Mouse (Mus musculus) thymus, postnatal 14 days (tissue): ENCODE measurements around the gene Pcnx3.

Source experiments
- DNase-seq: peaks from one replicate; pipeline ENCODE4 v3.0.0; 2021

The Pcnx3 gene

DNA sequence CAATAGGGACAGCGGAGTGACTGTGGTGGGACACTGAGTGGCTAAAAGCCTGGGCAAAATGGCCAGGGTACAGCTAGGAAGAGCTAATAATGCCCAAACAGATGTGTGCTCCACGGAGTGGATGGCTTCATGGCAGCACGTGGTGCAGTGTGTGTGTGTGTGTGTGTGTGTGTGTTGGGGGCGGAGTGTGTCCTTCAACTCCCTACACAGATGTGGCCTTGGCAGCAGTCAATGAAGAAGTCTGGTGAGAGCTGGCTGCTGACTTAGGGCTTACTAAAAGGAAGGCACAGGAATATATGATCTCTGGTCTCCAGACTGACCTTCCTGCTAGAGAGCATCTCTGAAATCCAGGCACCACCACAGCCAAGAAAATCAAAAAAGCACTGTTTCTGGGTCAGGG is 20.3 kb downstream of the Pcnx3 start:
- DNase-seq = no peak

DNA sequence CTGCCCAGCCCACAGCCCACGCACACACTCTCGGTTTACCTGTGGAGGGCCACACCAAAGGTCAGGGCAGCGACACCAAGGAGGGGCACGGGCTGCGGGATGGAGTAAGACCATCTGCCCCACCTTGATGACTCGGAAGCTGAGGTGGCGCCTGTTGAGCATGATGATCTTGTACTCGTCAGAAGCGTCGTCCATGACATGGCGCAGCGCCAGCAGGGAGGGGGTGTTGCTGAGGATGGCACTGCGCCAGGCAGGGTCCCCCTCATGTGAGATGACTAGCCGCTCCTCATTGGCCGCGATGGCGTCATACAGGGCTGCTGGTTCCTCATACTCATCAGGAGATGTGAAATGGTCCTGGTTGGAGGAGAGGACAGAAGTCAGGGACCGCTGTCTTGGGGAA is 22.3 kb downstream of the Pcnx3 start:
- DNase-seq = no peak

DNA sequence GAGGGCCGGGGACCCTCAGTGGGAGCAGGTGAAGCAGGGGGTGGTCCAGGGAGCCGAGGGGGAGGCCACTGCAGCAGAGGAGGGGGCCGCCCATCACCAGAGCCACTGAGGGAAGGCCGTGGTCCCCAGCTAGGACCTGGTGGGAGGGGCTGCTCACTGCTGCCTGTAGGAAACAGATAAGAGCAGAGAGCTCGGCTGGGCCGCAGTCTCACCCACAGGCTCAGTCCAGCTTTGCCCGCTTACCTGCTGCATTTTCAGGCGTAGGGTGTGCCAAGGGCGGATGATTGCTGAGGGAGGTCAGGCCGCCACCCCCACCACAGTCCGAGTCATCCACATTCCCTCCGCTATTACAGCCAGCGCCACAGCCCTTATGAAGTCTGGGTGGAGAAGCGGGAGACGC is 23.2 kb downstream of the Pcnx3 start:
- DNase-seq = no peak

DNA sequence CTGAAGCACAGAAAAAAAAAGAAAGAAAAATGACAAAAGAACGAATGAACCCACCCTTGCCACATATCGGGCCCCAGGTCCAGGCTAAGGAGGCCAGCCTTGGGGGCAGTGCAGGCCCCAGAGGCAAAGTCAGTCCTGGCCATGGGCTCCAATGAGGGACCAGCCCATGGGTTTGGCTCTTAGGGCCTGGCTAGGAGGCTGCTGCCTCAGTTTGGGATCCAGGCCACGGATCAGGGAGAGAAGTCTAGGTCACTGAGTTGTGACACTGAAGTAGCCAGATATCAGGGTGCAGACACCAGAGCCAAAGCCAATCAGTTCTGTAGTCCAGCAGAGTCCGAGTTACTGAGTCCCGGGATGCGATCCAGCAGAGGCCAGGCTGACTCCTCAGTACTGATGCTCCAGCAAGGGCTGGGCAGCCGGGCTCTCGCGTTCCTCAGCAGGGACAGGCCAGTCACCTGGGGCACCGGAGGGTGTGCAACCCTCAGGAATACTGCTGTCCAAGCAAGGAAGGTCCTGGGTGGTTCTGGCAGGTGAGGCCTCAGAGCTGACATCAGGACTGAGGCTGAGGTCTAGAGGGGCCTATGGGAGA is 23.9 kb downstream of the Pcnx3 start:
- no peak for DNase-seq

DNA sequence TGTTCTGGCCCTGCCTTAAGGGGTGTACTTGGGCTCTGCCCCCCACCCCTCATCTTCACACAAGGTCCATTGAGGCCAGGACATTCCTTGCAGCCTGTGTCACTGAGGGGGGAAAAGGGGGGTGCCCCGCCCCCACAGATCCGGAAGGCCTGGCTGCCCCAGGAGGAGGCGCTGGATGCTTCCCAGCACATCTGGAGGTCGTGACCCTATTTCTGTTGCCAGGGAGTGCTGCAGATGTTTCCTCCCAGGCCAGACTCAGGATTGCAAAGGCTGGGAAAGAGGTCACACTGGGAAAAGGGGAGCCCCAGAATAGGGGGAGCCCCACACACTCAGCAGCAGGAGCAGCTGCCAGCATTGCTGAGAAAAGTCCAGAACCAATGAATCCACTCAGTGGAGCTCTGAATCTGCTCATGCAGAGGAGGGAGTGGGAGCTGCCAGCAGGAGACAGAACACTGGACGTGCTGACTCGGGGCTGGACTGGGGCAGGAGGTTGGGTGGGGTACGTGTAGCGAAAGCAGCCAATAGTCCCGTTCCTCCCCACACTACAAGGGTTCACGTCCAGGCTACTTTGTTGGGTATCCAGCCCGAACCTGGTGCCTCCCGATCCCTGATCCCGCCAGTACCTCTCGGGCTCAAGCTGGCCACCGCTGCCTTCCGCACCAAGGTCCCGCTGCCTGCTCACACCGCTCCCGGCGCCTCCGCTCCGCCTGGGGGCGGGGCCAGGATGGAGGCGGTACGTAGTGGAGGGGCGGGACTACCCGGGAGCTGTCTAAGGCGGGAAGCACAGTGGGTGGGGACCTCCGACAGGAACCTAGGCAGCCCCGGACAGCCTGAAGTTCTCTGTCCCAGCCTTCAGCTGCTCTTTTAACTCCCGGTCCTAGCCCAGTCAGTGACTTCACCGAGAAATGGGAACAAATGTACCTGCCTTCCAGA is 25.5 kb downstream of the Pcnx3 start, which contains the start of gene Sipa1:
TSS of gene Sipa1 (minus strand) at position 727 of the 933 bp plus-strand sequence.
- peak; percentile 98 for DNase-seq

DNA sequence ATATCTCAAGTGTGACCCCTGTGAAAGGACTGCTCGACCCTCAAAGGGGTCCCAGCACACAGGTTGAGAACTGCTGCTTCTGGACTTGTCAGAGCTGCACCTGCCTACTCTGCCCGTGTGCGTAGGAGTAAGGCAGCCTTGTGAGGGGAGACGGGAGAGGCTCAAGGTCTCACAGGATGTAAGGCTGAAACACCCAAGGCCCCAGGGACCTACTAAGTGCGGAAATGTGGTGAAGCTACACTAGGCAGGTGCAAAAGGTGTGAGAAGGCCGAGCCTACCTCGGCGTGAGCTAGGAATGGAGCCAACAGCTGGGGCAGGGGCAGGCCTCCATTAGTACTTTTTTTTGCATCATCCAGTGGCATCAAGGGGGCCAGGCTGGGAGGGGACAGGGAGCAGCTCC is 26.4 kb downstream of the Pcnx3 start:
- peak; percentile 65 for DNase-seq

DNA sequence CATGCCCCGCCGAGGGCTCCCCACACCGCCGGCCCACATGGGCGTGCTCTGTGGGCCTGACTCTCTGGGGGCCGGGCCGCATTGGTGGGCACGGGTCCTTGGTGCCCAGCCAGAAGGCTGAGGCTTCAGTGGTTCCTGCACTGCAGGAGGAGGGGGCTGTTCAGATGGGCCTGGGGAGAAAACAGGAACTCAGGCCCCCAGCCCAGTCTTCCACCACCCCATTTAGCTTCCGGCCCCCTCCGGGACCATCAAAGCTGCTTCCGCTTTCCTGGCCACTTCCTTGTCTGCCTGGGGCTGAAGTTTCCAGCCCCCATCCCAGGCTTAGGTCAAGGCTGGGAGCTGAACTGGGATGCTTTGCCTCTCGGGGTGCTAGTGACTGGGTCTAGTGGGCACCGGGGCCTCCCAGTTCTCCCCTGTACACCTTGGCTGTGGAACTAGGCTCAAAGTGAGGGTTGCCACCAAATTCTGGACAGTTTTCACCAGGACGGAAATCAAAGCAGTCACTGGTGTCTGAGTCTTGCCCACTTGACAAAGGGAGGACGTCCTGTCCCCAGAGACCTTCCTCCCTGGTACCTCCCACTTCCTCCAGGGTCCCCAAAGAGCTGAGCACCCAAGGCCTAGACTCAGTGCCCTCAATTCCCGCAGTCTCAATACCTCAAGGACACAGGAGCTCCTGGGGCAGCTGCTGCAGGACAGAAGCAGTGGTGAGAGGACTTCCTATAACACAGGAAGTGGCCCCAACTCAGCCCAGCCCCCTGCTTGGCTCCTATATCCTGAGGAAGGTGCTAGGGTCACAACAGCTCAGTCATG is 27.6 kb downstream of the Pcnx3 start:
- peak; percentile 78 for DNase-seq

DNA sequence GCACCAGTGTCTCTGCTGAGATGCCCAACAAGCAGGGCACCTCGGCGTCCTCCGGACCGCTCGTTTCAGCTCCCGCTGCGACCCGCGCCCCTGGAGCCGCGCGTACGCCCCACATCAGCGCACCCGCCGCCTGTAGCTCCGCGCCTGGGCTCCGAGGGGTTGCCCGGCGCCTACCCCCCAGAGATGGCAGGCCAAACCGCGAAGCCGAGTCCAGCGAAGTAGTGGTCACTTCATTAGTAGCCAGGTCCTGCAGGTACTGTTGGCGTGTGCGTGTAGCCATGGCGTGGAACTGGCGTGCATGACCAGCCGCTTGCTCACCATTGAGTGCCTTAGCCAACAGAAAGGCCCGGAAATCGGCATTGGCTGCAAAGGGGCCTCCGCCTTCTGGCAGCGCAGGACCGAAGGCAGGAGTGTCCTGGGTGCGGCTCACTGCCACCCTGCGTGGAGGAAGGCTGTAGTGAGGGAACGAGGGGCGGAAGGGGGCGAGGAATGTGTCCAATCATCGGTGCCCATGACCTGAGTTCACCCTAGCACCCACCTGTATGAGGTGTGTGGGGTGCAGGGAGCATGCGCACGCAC is 33.9 kb downstream of the Pcnx3 start:
- no peak for DNase-seq

DNA sequence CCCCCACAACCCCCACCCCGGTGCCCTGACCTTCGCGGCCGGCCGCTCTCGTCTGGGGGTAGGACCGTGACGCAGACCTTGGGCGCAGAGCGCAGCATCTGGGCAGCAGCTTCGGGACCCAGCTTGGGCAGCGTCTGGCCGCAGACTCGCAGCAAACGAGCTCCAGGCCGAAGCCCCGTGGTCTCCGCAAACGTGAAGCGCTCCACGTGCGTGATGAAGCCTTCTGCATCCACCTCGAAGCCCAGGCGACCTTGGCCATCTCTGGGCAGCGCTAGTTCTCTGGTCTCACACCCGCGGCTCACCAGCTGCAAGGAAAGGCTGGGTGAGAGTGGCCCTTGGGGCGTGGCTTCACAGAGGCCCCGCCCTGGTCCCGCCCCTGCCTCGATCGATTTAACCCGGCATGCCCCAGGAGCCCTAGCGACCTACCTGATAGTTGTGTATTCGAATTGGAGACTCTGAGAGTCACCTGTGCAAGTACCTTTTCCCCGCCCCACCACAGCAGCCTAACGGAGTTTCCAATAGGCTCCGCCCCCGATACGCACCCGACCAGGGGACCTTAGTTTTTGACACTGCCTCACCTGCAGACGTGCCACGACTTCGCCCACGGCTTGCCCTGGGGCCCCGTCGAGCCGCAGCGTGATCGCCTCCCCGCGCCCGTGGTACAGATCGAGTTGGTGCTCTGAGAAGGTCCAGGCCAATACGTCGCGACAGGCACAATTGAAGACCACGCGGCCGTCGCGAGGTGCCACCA is 34.6 kb downstream of the Pcnx3 start:
- no peak for DNase-seq

DNA sequence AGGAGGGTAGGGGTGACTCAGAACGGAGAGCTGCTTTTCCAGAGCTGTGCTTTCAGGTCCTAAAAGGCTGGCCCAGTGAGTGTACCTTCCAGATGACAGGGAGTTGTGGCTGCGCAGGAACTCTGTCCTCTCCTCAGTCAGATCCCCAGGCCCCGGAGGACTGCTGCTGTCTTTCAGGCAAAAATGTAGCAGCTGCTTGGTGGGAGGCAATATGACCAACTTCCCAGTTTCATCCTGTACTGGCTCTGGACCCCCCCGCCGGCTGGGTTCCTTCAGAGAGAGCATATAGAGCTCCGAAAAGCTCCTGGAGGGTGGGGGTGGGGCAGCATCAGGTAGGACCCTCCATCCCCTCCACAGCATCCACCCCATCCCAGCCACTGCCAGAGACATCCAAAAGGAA is 36.1 kb downstream of the Pcnx3 start:
- no peak for DNase-seq

DNA sequence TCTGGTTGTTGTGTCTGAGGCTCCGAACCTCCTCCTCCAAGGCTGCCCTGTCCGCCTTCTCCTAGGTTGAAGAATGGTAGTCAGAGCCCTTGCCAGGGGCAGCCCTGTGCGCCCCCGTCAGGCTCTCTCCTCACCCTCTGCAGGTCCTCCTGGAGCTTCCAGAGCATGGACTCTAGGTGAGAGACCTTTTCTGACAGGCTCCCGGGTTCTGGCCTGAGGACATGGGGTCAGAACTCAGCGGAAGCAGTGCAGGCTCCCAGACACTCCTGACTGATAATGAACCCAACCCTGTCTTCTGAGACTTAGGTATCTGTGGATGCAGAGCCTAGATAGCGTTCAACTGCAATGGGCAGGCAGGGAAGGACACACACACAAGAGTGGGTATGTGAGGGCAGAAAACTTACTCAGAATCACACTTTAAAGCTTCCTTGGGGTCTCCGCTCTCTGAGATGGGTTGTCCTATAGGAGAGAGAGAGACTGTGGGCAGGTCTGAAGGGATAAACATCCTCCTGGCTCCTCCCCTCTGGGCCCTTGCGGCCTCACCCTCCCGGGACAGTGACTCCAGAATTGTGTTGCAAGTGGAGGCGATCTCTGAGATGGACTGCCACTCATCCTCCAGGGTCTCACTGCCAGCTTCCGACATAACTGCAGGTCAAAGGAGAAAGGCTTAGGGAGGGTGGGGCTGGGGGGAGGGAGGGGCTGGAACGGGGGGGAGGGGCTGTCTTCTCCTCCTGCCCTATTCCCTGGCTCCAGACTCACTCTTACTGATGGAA is 37.0 kb downstream of the Pcnx3 start:
- DNase-seq = no peak

DNA sequence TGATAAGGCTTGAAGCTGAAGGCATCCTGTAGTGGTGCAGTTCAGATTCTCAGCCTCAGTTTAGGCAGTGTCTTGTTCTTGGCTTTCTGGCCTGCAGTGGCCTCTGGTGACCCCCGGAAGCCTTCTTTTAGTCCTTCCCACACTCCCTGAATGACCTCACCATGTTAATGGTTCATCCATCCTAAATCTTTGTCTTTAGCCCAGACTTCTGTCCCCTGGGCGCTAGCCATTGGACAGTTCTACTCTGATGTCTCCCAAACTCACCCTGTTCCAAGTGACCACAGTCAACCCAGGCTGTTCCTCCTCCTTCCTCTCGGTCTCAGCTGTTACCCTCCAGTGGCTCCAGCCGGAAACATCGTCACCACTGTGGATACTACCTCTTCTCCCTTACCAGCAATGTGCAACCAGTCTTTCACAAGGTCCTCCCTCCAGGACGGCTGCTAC is 39.4 kb downstream of the Pcnx3 start:
- DNase-seq = no peak

DNA sequence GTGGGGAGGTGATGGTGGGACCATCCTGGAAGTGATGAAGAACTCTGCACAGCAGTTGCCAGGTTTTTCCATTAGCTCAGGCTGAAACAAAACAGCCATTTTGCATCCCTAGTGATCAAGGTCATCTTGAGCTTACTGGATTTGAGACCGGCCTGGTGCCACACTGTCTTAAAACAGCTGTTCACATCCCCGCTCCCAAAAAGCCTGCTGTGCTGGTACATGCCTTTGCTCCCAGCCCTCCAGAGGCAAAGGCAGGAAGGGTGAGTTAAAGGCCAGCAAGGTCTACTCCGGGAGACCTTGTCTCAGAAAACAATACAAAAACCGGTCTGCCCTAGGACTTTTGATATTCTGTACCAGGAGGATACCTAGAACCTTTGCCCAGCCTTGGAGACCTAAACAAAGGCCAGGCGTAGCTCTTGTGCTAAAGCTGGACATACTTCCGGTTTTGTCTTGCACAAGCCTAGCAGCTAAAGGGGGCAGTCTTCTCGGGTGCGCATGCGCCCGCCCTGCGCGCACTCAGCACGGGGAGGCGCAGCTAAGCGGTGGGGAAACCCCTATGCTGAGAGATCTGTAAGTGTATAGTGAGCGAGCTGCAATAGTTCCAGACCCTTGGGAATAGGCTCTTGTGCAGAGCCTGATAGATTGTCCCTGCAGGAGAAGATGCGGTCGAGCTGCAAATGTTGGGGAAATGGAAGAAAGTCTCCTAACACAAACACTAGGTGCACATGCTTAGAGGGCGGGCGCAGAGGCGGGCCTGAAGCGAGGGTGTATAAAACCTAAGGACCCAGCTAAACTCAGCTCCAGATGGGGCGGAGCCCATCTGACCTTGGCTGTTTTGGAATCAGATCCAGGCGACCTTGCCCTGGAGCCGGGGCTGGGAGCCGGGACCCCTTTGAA is 40.1 kb downstream of the Pcnx3 start:
- peak; percentile 90 for DNase-seq

DNA sequence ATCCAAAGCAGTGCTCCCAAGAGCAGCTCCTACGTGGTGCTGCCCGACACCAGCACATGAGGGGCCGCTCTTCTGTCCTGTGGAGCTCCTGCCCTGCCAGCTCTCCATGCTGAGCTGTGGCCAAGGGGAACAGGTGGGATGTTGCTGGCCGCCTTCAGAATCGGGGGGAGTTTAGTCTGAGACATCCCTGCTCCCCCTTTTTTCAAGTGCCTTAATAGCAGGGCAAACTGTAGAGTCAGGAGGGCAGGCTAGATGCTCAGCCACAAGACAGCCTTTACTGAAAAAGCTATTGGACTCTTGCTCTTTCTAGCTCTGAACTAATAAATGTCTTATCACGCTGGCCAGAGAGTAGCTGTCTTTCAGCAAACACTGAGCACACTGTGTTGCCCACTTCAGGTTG is 40.9 kb downstream of the Pcnx3 start:
- no peak for DNase-seq

DNA sequence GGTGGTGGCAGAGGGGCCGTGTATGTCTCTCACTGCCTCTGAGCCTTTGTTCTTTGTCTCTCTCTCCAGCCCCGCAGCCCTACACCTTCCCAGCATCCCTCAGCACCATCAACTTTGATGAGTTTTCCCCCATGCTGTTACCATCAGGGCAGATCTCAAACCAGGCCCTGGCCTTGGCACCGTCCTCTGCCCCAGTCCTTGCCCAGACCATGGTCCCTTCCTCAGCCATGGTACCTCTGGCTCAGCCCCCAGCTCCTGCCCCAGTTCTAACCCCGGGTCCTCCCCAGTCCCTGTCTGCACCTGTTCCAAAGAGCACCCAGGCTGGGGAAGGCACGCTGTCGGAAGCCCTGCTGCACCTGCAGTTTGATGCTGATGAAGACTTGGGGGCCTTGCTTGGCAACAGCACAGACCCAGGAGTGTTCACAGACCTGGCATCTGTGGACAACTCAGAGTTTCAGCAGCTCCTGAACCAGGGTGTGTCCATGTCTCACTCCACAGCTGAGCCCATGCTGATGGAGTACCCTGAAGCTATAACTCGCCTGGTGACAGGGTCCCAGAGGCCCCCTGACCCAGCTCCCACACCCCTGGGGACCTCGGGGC is 41.9 kb downstream of the Pcnx3 start:
- no peak for DNase-seq

DNA sequence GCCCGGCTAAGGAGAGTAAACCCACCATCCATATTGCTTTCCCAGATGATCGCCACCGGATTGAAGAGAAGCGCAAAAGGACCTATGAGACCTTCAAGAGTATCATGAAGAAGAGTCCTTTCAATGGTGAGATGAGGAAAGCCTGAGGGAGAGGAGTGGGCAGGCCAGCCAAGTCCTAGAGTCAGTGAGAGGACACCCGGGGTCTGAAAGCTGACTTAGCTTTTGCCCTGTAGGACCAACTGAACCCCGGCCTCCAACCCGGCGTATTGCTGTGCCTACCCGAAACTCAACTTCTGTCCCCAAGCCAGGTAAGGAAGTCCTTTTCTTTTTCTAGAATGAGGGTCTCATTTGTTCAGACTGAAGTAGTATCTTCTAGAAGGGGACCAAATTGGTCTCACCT is 43.4 kb downstream of the Pcnx3 start:
- DNase-seq = no peak

DNA sequence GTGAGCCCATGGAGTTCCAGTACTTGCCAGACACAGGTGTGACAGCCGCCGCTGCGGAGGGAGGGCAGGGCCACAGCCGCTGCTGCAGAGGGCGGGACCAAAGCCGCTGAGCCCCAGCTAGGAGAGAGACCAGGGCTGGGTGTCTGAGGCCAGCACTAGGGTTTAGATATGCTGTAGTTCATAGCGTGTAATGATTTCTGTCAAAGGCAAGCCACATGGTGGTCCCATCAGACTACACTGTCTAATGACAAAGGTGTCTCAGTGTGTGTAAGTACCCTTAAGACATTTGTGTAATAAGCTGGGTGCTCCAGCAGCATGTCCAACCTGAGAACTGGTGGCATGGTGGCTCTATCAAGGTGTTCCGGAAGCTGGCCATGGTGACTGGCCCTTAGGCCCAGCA is 47.1 kb downstream of the Pcnx3 start:
- DNase-seq = no peak

DNA sequence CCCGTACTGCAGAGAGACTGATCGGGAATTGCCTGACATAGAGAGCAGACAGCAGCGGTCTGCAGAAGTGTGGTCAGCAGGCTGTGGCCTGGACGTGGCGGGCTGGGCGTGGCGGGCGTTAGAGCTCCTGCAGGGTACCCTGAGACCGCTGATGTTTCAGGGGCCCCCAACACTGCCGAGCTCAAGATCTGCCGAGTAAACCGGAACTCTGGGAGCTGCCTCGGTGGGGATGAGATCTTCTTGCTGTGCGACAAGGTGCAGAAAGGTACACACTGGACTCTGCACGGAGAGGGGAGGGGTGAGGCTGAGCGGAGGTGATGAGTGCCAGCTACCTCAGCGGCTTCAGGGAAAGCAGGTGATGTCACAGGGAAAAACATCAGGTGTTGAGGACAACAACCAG is 47.7 kb downstream of the Pcnx3 start:
- no peak for DNase-seq

DNA sequence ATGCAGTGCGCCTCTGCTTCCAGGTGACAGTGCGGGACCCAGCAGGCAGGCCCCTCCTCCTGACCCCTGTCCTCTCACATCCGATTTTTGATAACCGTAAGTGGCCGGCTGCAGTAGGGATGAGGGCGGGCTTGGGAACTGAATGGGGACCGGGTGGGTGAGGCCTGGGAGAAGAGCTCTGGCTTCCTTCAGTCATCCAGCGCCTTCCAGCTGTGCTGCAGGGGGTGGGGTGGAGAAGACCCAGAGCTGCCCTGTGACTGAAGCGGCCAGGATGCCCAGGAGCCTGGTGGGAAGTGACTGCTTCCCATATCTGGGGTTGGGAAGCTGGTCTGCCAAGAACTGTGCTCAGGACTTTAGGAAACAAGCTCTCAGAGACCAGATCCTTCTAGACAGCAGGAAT is 48.4 kb downstream of the Pcnx3 start:
- no peak for DNase-seq

DNA sequence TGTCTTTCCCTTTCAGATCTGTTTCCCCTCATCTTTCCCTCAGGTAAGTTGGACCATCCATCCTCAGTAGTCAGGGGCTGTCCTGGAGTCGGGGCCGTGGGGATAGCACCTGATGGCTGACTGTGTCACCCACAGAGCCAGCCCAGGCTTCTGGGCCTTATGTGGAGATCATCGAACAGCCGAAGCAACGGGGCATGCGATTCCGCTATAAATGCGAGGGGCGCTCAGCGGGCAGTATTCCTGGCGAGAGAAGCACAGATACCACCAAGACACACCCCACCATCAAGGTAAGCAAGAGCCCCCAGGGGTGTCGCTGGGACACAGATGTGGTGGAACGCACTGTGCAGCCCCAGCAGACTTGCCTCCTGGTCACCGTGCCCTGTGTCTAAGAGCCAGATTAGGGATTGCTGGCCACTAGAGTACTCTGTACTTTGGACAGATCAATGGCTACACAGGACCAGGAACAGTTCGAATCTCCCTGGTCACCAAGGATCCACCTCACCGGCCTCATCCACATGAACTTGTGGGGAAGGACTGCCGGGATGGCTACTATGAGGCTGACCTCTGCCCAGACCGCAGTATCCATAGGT is 50.2 kb downstream of the Pcnx3 start:
- no peak for DNase-seq
